Mouse (Mus musculus) kidney, postnatal 14 days (tissue): Measurements from ENCODE around the gene Gng12.

Experiments
- DNase-seq: peaks from one replicate; pipeline ENCODE4 v3.0.0; 2022; ENCODE audit warnings: mixed read lengths

Gene Gng12

GRCm38 (mm10) chr6:67057991-67058696 lies 161.9 kb downstream of the Gng12 start:
- no peak for DNase-seq

- no peak for DNase-seq
Observed at GRCm38 (mm10) chr6:67060057-67060456, 163.9 kb downstream of the Gng12 start.

GRCm38 (mm10) chr6:67069219-67069762 lies 173.1 kb downstream of the Gng12 start:
- no peak for DNase-seq

GRCm38 (mm10) chr6:67069800-67070315 lies 173.7 kb downstream of the Gng12 start:
- DNase-seq, result no peak
